Mouse (Mus musculus): Measurements from ENCODE around the gene Tmem53. TPM values are rescaled to one million over a fixed set of nuclear protein-coding genes. Genes with fewer than 3 reads are reported as not detected.

The Tmem53 gene
- polyA plus RNA-seq, 1 experiment from 2014 or later = 8.8 TPM

DNA sequence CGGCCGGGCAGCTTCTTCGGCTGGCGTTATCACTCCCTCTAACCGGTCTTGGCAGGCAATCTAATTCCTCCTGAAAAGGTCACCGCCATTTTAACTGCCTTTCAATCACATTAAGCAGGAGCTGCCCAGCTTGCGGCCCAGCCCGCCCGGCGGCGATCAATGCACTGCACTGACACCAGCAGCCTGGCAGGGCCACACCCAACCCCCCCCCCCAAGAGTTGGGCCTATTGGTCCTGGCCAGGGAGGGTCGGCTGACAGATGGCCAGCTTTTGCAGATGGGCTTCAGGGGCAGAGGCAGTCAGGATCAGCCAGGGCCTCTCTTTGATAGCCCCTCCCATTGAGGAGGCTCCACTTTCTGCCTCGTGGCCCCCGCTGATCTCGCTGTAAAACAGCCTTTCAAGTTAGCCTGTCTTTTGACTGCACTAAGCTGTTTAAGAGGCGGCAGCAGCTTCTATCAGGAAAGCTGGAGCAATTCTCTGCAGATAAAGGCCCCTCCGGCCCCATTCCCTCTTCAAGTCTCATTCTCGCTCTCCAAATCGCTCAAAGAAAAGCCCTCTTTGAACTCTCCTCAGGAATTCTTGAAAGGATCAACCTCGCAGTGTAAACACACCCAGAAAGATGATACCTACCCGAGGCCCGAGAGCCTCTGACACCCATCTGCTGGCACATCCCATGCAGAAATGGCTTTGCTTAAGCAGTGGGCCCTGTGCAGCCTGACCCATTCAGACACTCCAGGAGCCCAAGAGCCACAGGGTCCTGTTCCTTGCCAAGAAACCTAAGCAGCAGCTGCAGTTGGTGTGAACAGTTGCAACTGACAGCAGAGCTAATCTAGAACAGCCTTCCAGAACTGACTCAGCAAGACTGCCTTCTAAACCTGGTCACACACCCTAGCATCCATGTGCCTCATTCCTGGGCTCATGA, 31.8 kb downstream of the Tmem53 start:
- ATAC-seq (ENCODE audit: insufficient number of reproducible peaks, insufficient read depth, low FRiP score, low TSS enrichment, low read depth) = no peak
- H3K4me1 ChIP-seq (replicated peaks) = peaks cover 62% of the 10 kb centered on the region
- peak overlapping the region; percentile 37; the same call in 1 of the 2 replicates for H3K9ac ChIP-seq (replicated peaks)
- H3K4me3 ChIP-seq (replicated peaks) = no peak overlapping the region
- 18% methylated on average over 22 of the region's 22 CpGs for WGBS
- no peaks in the 10 kb centered on the region for H3K9me3 ChIP-seq
- no peaks in the 10 kb centered on the region; the same call in 1 of the 2 replicates for H3K27me3 ChIP-seq
- 0 out of 2 replicates have a peak overlapping the region, but pooled peaks have one; percentile 35 for H3K27ac ChIP-seq
- H3K36me3 ChIP-seq = peaks cover 98% of the 10 kb centered on the region
- no peak overlapping the region for H3K4me2 ChIP-seq

DNA sequence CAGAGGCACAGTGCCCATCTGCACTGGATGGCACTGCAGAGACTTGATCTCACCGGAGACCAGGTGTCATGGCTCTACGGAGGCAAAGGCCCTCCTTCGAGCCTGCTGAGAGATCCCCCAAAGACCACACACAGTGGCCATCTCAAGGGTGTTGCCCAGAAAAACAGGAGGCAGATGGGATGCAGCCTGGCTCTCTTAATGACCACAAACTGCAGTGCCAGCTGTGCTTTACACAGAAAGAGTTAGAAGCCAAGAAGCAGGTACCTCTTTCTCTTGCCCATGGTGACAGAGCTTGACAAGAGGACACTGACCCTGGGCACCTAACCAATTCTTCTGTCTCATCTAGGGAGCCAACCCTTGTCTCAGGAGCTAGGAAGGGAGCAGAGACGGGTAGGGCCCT, 32.6 kb downstream of the Tmem53 start:
- Histone ChIP-seq H3K9ac (replicated peaks) (peak overlapping the region; percentile 37; the same call in 1 of the 2 replicates), H3K4me3 (replicated peaks) (no peak overlapping the region), H3K9me3 (no peaks in the 10 kb centered on the region), H3K36me3 (peaks cover 90% of the 10 kb centered on the region), H3K27ac (0 out of 2 replicates have a peak overlapping the region, but pooled peaks have one; percentile 35), H3K27me3 (no peaks in the 10 kb centered on the region; the same call in 1 of the 2 replicates), H3K4me2 (no peak overlapping the region), H3K4me1 (replicated peaks) (peaks cover 62% of the 10 kb centered on the region)
- WGBS = 37% methylated on average over 4 of the region's 4 CpGs
- ATAC-seq (ENCODE audit: insufficient number of reproducible peaks, insufficient read depth, low FRiP score, low TSS enrichment, low read depth) = no peak

GRCm38 (mm10) chr4:117288277-117288926, 36.7 kb downstream of the Tmem53 start:
- Histone ChIP-seq H3K9me3 (no peaks in the 10 kb centered on the region), H3K27me3 (no peaks in the 10 kb centered on the region; the same call in 1 of the 2 replicates), H3K9ac (replicated peaks) (peak overlapping the region; percentile 77), H3K4me2 (peak overlapping the region; percentile 77), H3K4me1 (replicated peaks) (peaks cover 38% of the 10 kb centered on the region), H3K27ac (peak overlapping the region; percentile 98), H3K36me3 (peaks cover 49% of the 10 kb centered on the region), H3K4me3 (replicated peaks) (peak overlapping the region; percentile 78)
- ATAC-seq (ENCODE audit: insufficient number of reproducible peaks, insufficient read depth, low FRiP score, low TSS enrichment, low read depth) = no peak
- WGBS = 28% methylated on average over 25 of the region's 25 CpGs

- Histone ChIP-seq H3K9ac (replicated peaks) (peak overlapping the region; percentile 77), H3K4me3 (replicated peaks) (peak overlapping the region; percentile 78), H3K9me3 (no peaks in the 10 kb centered on the region), H3K27ac (peak overlapping the region; percentile 98), H3K4me1 (replicated peaks) (peaks cover 31% of the 10 kb centered on the region), H3K4me2 (peak overlapping the region; percentile 77), H3K36me3 (peaks cover 42% of the 10 kb centered on the region), H3K27me3 (no peaks in the 10 kb centered on the region; the same call in 1 of the 2 replicates)
- WGBS = under 1% methylated on average over 72 of the region's 80 CpGs
- peak; percentile 91 for ATAC-seq (ENCODE audit: insufficient number of reproducible peaks, insufficient read depth, low FRiP score, low TSS enrichment, low read depth)
These were observed 37.4 kb downstream of the Tmem53 start for GRCm38 (mm10) chr4:117288927-117289801.

- peaks cover 18% of the 10 kb centered on the region; the same call in 1 of the 2 replicates for H3K4me1 ChIP-seq (replicated peaks)
- no peak for ATAC-seq (ENCODE audit: insufficient number of reproducible peaks, insufficient read depth, low FRiP score, low TSS enrichment, low read depth)
- 87% methylated on average over 2 of the region's 2 CpGs for WGBS
These were observed 39.9 kb downstream of the Tmem53 start for GRCm38 (mm10) chr4:117291696-117292095.

GRCm38 (mm10) chr4:117296849-117297593, 45.3 kb downstream of the Tmem53 start:
- Histone ChIP-seq H3K36me3 (peaks cover 5% of the 10 kb centered on the region; the same call in 1 of the 2 replicates), H3K27ac (no peak overlapping the region), H3K4me2 (no peak overlapping the region), H3K9ac (replicated peaks) (no peak overlapping the region), H3K4me3 (replicated peaks) (no peak overlapping the region), H3K4me1 (replicated peaks) (peaks cover 4% of the 10 kb centered on the region; the same call in 1 of the 2 replicates), H3K27me3 (peaks cover 39% of the 10 kb centered on the region), H3K9me3 (no peaks in the 10 kb centered on the region)
- ATAC-seq (ENCODE audit: insufficient number of reproducible peaks, insufficient read depth, low FRiP score, low TSS enrichment, low read depth) = no peak
- WGBS = 73% methylated on average over 19 of the region's 19 CpGs

More at GRCm38 (mm10) chr4:117291696-117292095, 39.9 kb downstream of the Tmem53 start:
- Histone ChIP-seq H3K9me3 (no peaks in the 10 kb centered on the region), H3K4me2 (no peak overlapping the region), H3K4me3 (replicated peaks) (no peak overlapping the region), H3K27ac (no peak overlapping the region), H3K36me3 (peaks cover 21% of the 10 kb centered on the region), H3K27me3 (peaks cover 4% of the 10 kb centered on the region; the same call in 1 of the 2 replicates), H3K9ac (replicated peaks) (no peak overlapping the region)

GRCm38 (mm10) chr4:117297819-117298218, 46.1 kb downstream of the Tmem53 start:
- H3K4me3 ChIP-seq (replicated peaks) = no peak overlapping the region
- H3K4me1 ChIP-seq (replicated peaks) = peaks cover 11% of the 10 kb centered on the region
- H3K4me2 ChIP-seq = no peak overlapping the region
- H3K9ac ChIP-seq (replicated peaks) = no peak overlapping the region
- no peak for ATAC-seq (ENCODE audit: insufficient number of reproducible peaks, insufficient read depth, low FRiP score, low TSS enrichment, low read depth)
- no peak overlapping the region for H3K27ac ChIP-seq
- H3K9me3 ChIP-seq = no peaks in the 10 kb centered on the region
- 65% methylated on average over 9 of the region's 9 CpGs for WGBS
- peaks cover 47% of the 10 kb centered on the region for H3K27me3 ChIP-seq
- peaks cover 5% of the 10 kb centered on the region; the same call in 1 of the 2 replicates for H3K36me3 ChIP-seq

GRCm38 (mm10) chr4:117299921-117300320, 48.2 kb downstream of the Tmem53 start:
- no peak for ATAC-seq (ENCODE audit: insufficient number of reproducible peaks, insufficient read depth, low FRiP score, low TSS enrichment, low read depth)
- no peak overlapping the region for H3K4me3 ChIP-seq (replicated peaks)
- H3K9me3 ChIP-seq = no peaks in the 10 kb centered on the region
- WGBS = 73% methylated on average over 10 of the region's 10 CpGs
- H3K27me3 ChIP-seq = peaks cover 68% of the 10 kb centered on the region
- no peak overlapping the region for H3K4me2 ChIP-seq
- no peak overlapping the region for H3K9ac ChIP-seq (replicated peaks)
- H3K4me1 ChIP-seq (replicated peaks) = peaks cover 29% of the 10 kb centered on the region
- no peak overlapping the region for H3K27ac ChIP-seq
- H3K36me3 ChIP-seq = peaks cover 5% of the 10 kb centered on the region; the same call in 1 of the 2 replicates

DNA sequence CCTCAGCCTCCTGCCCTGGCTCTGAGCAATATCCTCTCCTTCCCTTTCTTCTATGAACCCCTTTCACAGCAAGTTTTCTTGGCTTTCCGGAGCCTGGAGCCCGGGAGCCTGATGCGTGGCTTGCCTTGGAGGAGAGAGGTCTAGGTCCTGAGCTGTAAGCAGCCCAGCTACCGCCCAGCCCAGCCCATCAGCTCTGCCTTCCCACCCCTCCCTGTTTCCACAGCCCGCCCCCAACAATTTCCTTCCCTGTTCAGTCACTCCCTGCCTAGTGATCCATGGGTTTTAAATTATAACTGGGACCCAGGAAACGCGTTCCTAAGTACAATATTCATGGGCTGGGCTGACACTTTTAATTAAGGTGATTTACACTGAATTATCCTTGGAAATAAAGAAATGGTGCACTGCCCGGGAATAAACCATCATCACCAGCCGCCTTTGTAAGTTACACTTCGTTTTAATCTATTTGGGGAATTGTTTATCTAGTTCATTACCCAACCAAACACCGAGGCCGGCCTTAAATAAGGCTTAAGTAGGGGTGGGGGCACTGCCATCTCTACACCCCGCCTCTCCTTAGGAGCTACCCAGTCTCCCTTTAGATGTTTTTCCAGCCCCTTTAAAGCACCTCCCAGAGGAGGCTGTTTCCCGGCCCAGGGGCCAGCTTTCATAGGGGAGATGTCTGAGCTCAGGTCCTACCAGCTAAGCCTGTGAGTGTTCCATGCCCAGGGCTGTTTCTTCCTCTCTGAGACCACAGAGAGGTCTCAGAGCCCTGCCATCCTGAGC, 50.5 kb downstream of the Tmem53 start:
- Histone ChIP-seq H3K36me3 (no peaks in the 10 kb centered on the region), H3K4me1 (replicated peaks) (peaks cover 34% of the 10 kb centered on the region), H3K4me3 (replicated peaks) (no peak overlapping the region), H3K9me3 (no peaks in the 10 kb centered on the region), H3K27ac (no peak overlapping the region), H3K27me3 (peaks cover 86% of the 10 kb centered on the region), H3K9ac (replicated peaks) (no peak overlapping the region), H3K4me2 (no peak overlapping the region)
- ATAC-seq (ENCODE audit: insufficient number of reproducible peaks, insufficient read depth, low FRiP score, low TSS enrichment, low read depth) = no peak
- WGBS = 17% methylated on average over 14 of the region's 14 CpGs

All from limb, embryonic 12.5 days (tissue).